Comparison of ENCODE assay signal across 7 mouse cellular contexts in genomic region chrX:56649549-56650354, GRCm38 (mm10). TPM values are rescaled to one million over a fixed set of nuclear protein-coding genes. Genes with fewer than 3 reads are reported as not detected.
A peak's percentile ranks its signal among the peaks of the same experiment; 100 is the strongest.
DNase-seq lines count a peak whose midpoint lies in the region; ATAC-seq and TF ChIP-seq lines count a peak whose summit lies in the region.

No protein-coding gene starts in this region.

- no peaks in the 10 kb centered on the region for H3K4me1 ChIP-seq in midbrain, embryonic 13.5 days (replicated peaks)

- no peak overlapping the region for H3K4me3 ChIP-seq in layer of hippocampus, adult 2 months
- no peak overlapping the region for H3K4me3 ChIP-seq in midbrain, embryonic 13.5 days (replicated peaks)

- no peak overlapping the region for H3K4me2 ChIP-seq in midbrain, embryonic 13.5 days (replicated peaks)

- no peak overlapping the region for H3K27ac ChIP-seq in layer of hippocampus, adult 2 months
- H3K27ac ChIP-seq in midbrain, embryonic 13.5 days, result no peak overlapping the region

- 35% methylated on average over 7 of the region's 7 CpGs for WGBS in midbrain, embryonic 13.5 days

- peak; percentile 40; the same call in 1 of the 2 replicates for ATAC-seq in midbrain, embryonic 13.5 days

- peak in 1 of 2 experiments; percentile 1 for DNase-seq in layer of hippocampus, adult 2 months (ENCODE audit: low spot score in 2 of 2)
- no peak for DNase-seq in layer of hippocampus, adult 8-10 months (ENCODE audit: low spot score in 2 of 2)
- peak; percentile 41 for DNase-seq in MN1 (ENCODE audit: low spot score)
- peak; percentile 16 for DNase-seq in c-Kit-positive CD71-positive TER-119-positive erythroid progenitor cells, embryonic 14.5 days (ENCODE audit: low spot score)
- no peak for DNase-seq in right cerebral cortex, postnatal 36 days (ENCODE audit: low spot score in 2 of 2)
- no peak for DNase-seq in spleen, postnatal 36 days (ENCODE audit: low spot score in 2 of 2)

- peak; percentile 80 for TF ChIP-seq CTCF in layer of hippocampus, adult 2 months (conservative IDR thresholded peaks at IDR 0.05)

- 0 out of 2 replicates have a peak, but pooled peaks cover under 1% of the 10 kb centered on the region for H3K36me3 ChIP-seq in midbrain, embryonic 13.5 days

- no peaks in the 10 kb centered on the region for H3K9me3 ChIP-seq in midbrain, embryonic 13.5 days

- H3K27me3 ChIP-seq in midbrain, embryonic 13.5 days, result no peaks in the 10 kb centered on the region

- no peak overlapping the region for H3K9ac ChIP-seq in midbrain, embryonic 13.5 days (replicated peaks)

RNA-seq across cellular contexts. Expression of gene Slc9a6, which starts 40.2 kb away (rescaled TPM):
- total RNA-seq in layer of hippocampus, adult 2 months (2021), result 100 to 1,000 TPM in 1 of 2 experiments, 10 to 100 TPM in 1; 99.8 to 103 TPM
- total RNA-seq in layer of hippocampus, adult 8-10 months (2022), result 100 to 1,000 TPM in 3 of 4 experiments, 10 to 100 TPM in 1; 99.2 to 107 (median 104) TPM
- 45.2 and 49.4 TPM in 2 replicates for polyA plus RNA-seq in midbrain, embryonic 13.5 days (2015; fragmentation: Nextera tagmentation; extraction: Ambion mirVana)

RNA-seq across cellular contexts. Expression of gene Mmgt1, which starts 51.9 kb away (rescaled TPM):
- total RNA-seq in layer of hippocampus, adult 2 months (2021), result 10 to 100 TPM; 23.9 to 26.3 TPM
- total RNA-seq in layer of hippocampus, adult 8-10 months (2022), result 10 to 100 TPM; 22.7 to 26.4 (median 24.6) TPM
- polyA plus RNA-seq in midbrain, embryonic 13.5 days (2015; fragmentation: Nextera tagmentation; extraction: Ambion mirVana), result 55.5 and 57.1 TPM in 2 replicates

Comparison
In these comparisons a context has a peak if more than half of its experiments do, and no peak if none do; other contexts are left out.
1. DNase-seq: peak in MN1 (single experiment) and c-Kit-positive CD71-positive TER-119-positive erythroid progenitor cells, embryonic 14.5 days (single experiment); none in layer of hippocampus, adult 8-10 months (0 of 2), right cerebral cortex, postnatal 36 days (0 of 2) and spleen, postnatal 36 days (0 of 2).